Mouse (Mus musculus) forebrain, embryonic 15.5 days (tissue): ENCODE data around the gene Jagn1. TPM values are rescaled to one million over a fixed set of nuclear protein-coding genes. Genes with fewer than 3 reads are reported as not detected.

Experiments used
- ATAC-seq: fragments of 200-750 bp; cut with Nextera tagmentation; replicated peaks from 2 replicates; pipeline ENCODE4 v1.8.0; 2017; ENCODE audit warnings: mild to moderate bottlenecking, moderate TSS enrichment, moderate library complexity
- H3K27ac ChIP-seq: fragments of 300-500 bp; sonication (generic); replicated peaks from 2 replicates; pipeline ENCODE4 v1.5.1; 2015; ENCODE audit warnings: mild to moderate bottlenecking, inconsistent platforms
- H3K27me3 ChIP-seq: fragments of 300-500 bp; sonication (generic); 2 replicates; pipeline ENCODE4 v1.6.1; 2015; ENCODE audit warnings: inconsistent platforms
- H3K36me3 ChIP-seq: fragments of 300-500 bp; sonication (generic); 2 replicates; pipeline ENCODE4 v1.6.1; 2015; ENCODE audit warnings: mild to moderate bottlenecking, inconsistent platforms
- H3K4me1 ChIP-seq: fragments of 300-500 bp; sonication (generic); 2 replicates; pipeline ENCODE4 v1.6.1; 2015; ENCODE audit warnings: inconsistent platforms
- H3K4me2 ChIP-seq: fragments of 300-500 bp; sonication (generic); replicated peaks from 2 replicates; pipeline ENCODE4 v1.6.1; 2015; ENCODE audit warnings: mild to moderate bottlenecking, inconsistent platforms
- H3K4me3 ChIP-seq: fragments of 300-500 bp; sonication (generic); 2 replicates; pipeline ENCODE4 v1.5.1; 2015; ENCODE audit warnings: mild to moderate bottlenecking, inconsistent platforms
- H3K9ac ChIP-seq: fragments of 300-500 bp; sonication (generic); replicated peaks from 2 replicates; pipeline ENCODE4 v1.6.1; 2015; ENCODE audit warnings: mild to moderate bottlenecking, inconsistent platforms
- H3K9me3 ChIP-seq: fragments of 300-500 bp; sonication (generic); 2 replicates; pipeline ENCODE4 v1.6.1; 2016; ENCODE audit warnings: inconsistent platforms
- WGBS: fragments of 180-500 bp; shearing (Covaris S2); methylation state at CpG from one replicate; pipeline ENCODE4 v1.1.7; 2015; ENCODE audit warnings: mixed read lengths; 5-methylcytosine and 5-hydroxymethylcytosine counted together
- polyA plus RNA-seq: library from polyadenylated mRNA; unstranded; fragments of >200 nt; fragmentation: Nextera tagmentation; extraction: Ambion mirVana; gene quantifications from 2 replicates; pipeline ENCODE4 v1.2.1, GENCODE M21; 2015

Jagn1 gene
- polyA plus RNA-seq, 1 experiment from 2014 or later, result 89.2 TPM

DNA sequence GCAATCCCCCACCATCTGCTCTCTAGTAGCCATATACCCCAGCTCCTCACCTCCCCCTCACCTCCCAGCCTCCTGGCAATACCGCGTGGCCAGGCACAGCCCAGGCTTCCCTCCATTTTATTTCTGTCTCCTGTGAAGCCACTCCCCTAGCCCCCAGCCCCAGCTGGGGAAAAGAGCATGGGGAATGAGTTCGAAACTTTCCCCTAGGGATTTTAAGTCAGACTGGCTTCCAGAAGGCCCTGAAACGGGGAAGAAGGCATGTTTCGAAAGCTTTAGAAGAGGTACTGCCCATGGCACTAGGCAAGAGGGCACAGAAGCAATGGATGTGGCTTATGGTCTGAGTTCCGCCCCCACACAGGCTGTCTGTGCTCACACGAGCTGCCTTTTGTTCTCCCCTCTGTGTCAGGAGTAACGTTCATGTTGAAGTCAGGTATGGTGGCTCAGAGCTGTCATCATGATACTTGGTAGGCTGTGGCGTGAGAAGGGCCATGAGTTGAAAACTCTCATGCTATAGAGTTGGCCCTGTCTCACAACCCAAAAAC is 6.6 kb upstream of the Jagn1 start, which contains the start of gene Cidec:
Gene Cidec, minus strand, starts transcription at position 97 of the 542 bp plus-strand sequence.
- Histone ChIP-seq H3K27me3 (no peaks in the 10 kb centered on the region), H3K4me3 (no peak within 1 kb of the TSS), H3K4me1 (no peaks in the 10 kb centered on the region), H3K36me3 (no peaks in the 10 kb centered on the region), H3K4me2 (no peak within 1 kb of the TSS), H3K27ac (no peak within 1 kb of the TSS), H3K9ac (no peak within 1 kb of the TSS), H3K9me3 (no peaks in the 10 kb centered on the region)
- 82% methylated on average over 9 of the region's 9 CpGs for WGBS
- no peak for ATAC-seq

DNA sequence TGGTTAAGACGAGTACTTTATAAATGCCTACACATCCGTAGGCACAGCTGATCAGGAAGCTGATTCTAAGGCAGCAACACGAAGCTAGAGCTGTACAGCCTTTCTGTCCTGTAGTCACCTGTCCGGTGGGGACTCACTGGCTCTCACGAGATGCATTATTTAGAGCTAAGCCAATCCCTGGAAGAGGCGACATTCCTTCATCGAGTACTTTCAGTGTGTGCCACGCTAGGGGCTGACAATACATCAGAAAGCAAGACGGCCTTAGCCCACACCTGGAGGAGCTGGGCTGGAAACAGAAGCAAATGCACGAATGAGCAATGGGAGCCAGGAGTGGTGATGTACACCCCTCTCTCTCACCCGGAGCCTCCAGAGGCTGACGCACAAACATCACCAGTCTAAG is 5.2 kb upstream of the Jagn1 start:
- Histone ChIP-seq H3K9me3 (no peaks in the 10 kb centered on the region), H3K27ac (no peak overlapping the region), H3K4me1 (0 out of 2 replicates have a peak, but pooled peaks cover 3% of the 10 kb centered on the region), H3K27me3 (no peaks in the 10 kb centered on the region), H3K4me2 (no peak overlapping the region), H3K9ac (no peak overlapping the region), H3K36me3 (no peaks in the 10 kb centered on the region), H3K4me3 (no peak overlapping the region)
- ATAC-seq, result no peak
- 82% methylated on average over 12 of the region's 12 CpGs for WGBS

DNA sequence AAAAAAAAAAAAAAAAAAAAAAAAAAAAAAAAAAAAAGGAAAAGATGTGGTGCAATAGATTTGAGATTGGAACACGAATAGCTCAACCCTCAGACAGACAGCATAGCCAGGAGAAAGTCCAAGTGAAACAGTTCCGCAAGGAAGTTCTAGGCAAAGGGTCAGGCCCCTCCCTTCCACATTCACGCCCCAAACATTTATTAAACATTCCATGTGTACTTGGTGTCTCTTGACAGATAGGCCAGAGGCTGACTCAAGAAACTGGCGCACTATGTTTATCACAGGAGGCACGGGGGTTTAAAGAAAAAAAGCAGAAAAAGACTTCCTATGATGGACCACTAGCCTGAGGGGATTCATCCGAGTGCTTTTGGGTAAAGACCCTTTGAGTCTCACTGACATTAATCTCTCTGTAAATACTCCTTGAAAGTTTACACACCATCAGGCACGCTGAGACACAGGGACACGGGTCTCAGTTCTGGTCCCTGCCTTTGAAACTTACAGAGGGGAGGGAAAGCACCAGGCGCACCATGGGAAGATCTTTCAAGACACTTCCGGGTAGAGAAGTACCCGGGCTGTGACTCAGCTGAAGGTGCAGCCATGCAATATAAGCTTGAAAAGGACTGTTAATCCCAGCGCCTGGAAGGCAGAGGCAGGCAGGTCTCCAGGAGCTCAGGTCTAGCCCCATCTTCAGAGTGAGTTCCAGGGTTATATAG is 3.5 kb upstream of the Jagn1 start:
- Histone ChIP-seq H3K4me1 (peaks cover 14% of the 10 kb centered on the region), H3K4me2 (no peak overlapping the region), H3K4me3 (no peak overlapping the region), H3K9ac (no peak overlapping the region), H3K9me3 (no peaks in the 10 kb centered on the region), H3K27me3 (no peaks in the 10 kb centered on the region), H3K36me3 (no peaks in the 10 kb centered on the region), H3K27ac (no peak overlapping the region)
- ATAC-seq, result no peak
- 66% methylated on average over 12 of the region's 12 CpGs for WGBS

DNA sequence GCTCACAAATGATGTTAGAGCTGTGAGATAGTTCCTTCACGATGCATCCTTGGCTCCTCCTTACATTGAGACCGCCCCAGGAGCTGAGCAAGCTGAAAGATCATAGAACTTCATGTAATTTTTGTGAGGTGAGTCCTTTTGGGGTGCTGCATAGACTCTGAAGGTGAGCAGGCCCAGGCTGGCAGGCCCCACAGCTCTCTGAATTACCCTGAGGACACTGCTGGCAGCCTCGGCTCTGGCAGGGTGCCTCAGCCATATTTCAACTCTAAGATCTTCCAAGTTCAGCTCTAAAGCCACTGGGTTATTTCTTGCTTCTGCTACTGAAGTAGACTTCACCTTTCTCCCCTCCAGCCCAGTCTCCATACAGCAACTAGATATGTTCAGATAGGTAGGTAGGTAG is 1.7 kb upstream of the Jagn1 start:
- Histone ChIP-seq H3K4me1 (peaks cover 14% of the 10 kb centered on the region), H3K27me3 (no peaks in the 10 kb centered on the region), H3K9ac (no peak overlapping the region), H3K4me2 (no peak overlapping the region), H3K36me3 (no peaks in the 10 kb centered on the region), H3K9me3 (no peaks in the 10 kb centered on the region), H3K4me3 (no peak overlapping the region), H3K27ac (no peak overlapping the region)
- no peak for ATAC-seq
- 86% methylated on average over 3 of the region's 3 CpGs for WGBS

DNA sequence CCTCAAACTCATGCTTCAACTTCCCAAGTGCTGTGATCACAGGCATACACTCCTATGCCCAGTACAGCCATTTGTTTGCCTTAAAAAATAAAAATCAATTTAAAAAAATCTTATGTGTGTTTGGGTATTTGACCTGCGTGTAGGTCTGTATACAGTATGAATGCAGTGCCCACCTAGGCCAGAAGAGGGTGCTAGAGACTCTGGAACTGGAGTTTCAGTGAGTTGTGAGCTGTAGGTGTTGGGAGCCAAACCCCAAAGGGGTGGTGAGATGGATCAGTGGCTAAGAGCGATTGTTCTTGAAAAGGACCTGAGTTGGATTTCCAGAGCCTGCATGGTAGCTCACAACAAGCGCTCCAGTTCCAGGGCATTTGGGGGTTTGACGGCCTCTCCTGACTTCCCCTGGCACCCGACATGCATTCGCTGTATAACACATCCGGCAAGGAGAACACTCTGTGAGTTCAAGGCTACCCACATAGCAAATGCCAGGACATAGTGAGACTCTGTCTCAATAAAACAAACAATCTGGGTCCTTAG is 1.2 kb upstream of the Jagn1 start:
- no peaks in the 10 kb centered on the region for H3K27me3 ChIP-seq
- ATAC-seq, result no peak; the same call in 1 of the 2 replicates
- H3K4me1 ChIP-seq, result peaks cover 14% of the 10 kb centered on the region
- H3K27ac ChIP-seq, result no peak overlapping the region
- H3K36me3 ChIP-seq, result no peaks in the 10 kb centered on the region
- WGBS, result 55% methylated on average over 7 of the region's 7 CpGs
- H3K4me3 ChIP-seq, result no peak overlapping the region
- no peaks in the 10 kb centered on the region for H3K9me3 ChIP-seq
- no peak overlapping the region for H3K9ac ChIP-seq
- H3K4me2 ChIP-seq, result no peak overlapping the region

DNA sequence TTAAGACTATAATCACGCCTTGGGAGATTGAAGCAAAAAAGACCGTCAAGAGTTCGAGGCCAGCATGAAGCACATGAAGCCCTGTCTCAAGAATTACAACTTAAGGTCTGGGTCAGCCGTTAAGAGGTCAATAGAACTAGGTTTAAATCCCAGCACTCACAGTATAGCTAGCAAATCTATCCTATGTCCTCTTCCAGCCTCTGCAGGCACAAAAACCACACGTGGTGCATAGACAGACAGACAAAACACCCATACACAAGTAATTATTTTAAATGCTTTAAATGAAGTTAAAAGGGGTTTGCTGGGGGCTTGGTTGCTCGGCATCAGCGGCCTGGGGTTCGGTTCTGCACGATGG is 305 bp upstream of the Jagn1 start:
- WGBS, result 41% methylated on average over 9 of the region's 9 CpGs
- Histone ChIP-seq H3K27me3 (no peaks in the 10 kb centered on the region), H3K9ac (peak overlapping the region; percentile 81), H3K4me2 (peak overlapping the region; percentile 81), H3K36me3 (peaks cover 5% of the 10 kb centered on the region), H3K9me3 (no peaks in the 10 kb centered on the region), H3K27ac (peak overlapping the region; percentile 75), H3K4me1 (peaks cover 14% of the 10 kb centered on the region), H3K4me3 (peak overlapping the region; percentile 93)
- peak; percentile 56 for ATAC-seq

DNA sequence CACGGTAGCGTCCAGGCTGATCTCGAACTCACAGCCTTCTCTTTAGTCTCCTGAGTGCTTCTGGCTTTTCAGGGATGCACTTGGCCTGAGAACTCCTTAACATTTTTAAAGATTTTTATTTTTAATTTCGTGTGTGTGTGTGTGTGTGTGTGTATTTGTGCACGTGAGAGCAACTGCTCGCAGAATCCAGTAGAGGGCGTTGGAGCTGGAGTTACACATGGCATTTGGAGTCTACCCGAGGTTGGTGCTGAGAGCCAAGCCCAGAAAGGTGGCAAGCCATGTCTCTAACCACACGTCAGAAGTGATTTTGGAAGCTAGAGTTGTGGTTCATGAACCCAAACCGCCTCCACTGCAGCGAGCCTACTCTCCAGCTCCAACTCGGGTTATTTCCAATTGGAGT is 722 bp downstream of the Jagn1 start:
- H3K9me3 ChIP-seq, result no peaks in the 10 kb centered on the region
- no peak overlapping the region for H3K27ac ChIP-seq
- peaks cover 16% of the 10 kb centered on the region for H3K36me3 ChIP-seq

DNA sequence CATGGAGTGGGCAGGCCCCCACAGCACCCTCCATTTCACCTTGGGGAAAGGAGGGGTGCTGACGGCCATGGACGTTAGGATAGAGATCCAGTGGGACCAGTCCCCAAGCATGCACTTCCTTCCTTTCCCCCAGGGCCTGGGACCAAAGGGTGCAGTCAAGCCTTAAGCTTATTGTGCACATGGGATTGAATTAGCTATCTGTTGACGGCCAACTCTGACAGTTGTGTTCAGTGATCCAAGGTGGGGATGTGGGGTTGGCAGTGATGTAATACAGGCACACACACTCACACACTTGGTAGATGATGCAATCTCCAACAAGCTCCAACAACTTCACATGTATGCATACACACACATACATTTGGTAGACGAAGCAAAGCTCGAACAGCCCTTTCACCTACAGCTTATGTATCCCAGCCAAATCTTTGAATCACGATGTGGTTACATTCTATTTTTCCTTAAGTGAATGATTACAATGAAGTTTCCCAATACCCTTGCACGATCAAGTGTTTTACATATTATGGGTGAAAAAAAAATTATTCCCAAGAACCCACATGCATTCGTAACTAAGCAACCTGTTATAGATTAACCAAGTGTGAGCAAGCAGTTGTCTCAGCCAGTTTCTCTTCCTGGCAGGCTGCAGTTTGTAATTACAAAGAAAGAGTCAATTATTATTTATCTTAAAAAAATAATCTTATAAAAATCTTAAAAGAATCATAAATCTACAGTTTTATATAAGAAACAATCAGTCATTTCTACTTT is 2.0 kb downstream of the Jagn1 start:
- peaks cover 23% of the 10 kb centered on the region for H3K4me1 ChIP-seq
- H3K27me3 ChIP-seq, result no peaks in the 10 kb centered on the region
- no peaks in the 10 kb centered on the region for H3K9me3 ChIP-seq
- WGBS, result 83% methylated on average over 8 of the region's 8 CpGs
- no peak overlapping the region for H3K4me2 ChIP-seq
- H3K4me3 ChIP-seq, result no peak overlapping the region
- no peak overlapping the region for H3K9ac ChIP-seq
- no peak overlapping the region for H3K27ac ChIP-seq
- ATAC-seq, result no peak
- H3K36me3 ChIP-seq, result peaks cover 26% of the 10 kb centered on the region

More for the DNA sequence above, 722 bp downstream of the Jagn1 start:
- peak overlapping the region; percentile 93 for H3K4me3 ChIP-seq
- peak overlapping the region; percentile 81 for H3K4me2 ChIP-seq
- H3K27me3 ChIP-seq, result no peaks in the 10 kb centered on the region
- peak overlapping the region; percentile 81 for H3K9ac ChIP-seq
- peaks cover 23% of the 10 kb centered on the region for H3K4me1 ChIP-seq
- no peak for ATAC-seq
- WGBS, result 49% methylated on average over 12 of the region's 12 CpGs

DNA sequence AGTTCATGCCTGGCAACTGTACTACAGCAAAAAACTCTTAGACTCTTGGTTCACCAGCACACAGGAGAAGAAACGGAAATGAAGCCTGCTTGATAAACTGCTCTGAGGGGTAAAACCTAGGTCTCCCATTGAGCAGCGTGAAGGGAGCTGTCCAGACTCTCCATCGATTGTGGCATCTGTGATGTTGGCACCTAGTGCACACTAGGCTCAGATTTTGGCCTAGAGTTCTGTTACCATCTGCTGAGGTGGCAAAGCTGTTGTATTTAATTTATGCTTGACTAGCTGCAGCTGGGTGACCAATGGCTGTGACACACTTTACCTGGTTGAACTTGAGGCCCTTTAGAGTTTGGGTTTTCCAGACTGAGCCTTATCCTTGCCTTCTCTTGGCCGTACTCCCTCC is 5.3 kb downstream of the Jagn1 start:
- Histone ChIP-seq H3K9ac (no peak overlapping the region), H3K36me3 (peaks cover 26% of the 10 kb centered on the region), H3K4me3 (no peak overlapping the region), H3K9me3 (no peaks in the 10 kb centered on the region), H3K27me3 (no peaks in the 10 kb centered on the region), H3K27ac (no peak overlapping the region; the same call in 1 of the 2 replicates), H3K4me1 (peaks cover 25% of the 10 kb centered on the region), H3K4me2 (no peak overlapping the region)
- 77% methylated on average over 4 of the region's 4 CpGs for WGBS
- ATAC-seq, result no peak

DNA sequence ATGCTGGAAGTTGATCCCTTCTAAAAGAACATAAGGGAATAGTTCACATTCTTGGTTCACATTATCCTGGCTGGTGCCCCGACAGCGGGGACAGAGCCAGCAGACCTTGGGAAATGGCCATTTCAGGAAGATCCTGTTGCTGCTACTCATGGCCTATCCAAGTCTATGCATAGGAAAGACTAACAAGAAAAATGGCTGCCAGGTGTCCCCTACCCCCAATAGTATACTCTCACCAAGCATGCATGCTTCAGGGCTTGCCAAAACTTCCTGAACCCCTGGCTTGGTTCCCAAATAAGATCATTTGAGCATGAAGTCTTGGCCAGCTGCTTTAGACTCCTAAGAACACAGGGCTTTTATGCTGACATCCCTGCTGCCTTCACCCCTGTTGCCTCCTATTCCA is 9.5 kb downstream of the Jagn1 start:
- Histone ChIP-seq H3K9ac (no peak overlapping the region), H3K4me1 (peaks cover 16% of the 10 kb centered on the region), H3K27me3 (no peaks in the 10 kb centered on the region), H3K36me3 (peaks cover 23% of the 10 kb centered on the region), H3K27ac (no peak overlapping the region), H3K9me3 (no peaks in the 10 kb centered on the region), H3K4me2 (no peak overlapping the region), H3K4me3 (no peak overlapping the region)
- 70% methylated on average over 2 of the region's 2 CpGs for WGBS
- no peak; the same call in 1 of the 2 replicates for ATAC-seq

DNA sequence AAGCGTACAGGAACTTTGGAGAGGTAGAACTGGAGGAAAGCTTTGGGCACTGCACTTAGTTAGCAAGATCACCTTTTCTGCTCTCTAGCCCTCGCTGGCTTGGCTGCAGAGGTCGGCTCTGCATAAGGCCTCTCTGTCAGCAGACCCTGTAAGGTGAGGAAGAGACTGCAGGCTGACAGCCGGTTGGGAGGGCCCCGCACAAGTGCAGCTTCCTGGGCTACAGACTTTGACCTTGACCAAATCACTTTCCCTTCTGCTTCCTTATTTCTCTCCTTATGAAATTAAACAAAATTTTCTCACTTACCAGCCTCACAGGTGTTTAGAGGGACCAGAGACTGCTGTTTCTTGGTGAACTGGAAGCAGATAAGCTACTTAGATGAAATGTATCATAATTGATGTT is 12.6 kb downstream of the Jagn1 start:
- WGBS, result 74% methylated on average over 5 of the region's 5 CpGs
- H3K4me2 ChIP-seq, result no peak overlapping the region
- no peak for ATAC-seq
- H3K9ac ChIP-seq, result no peak overlapping the region
- no peak overlapping the region for H3K4me3 ChIP-seq
- peaks cover 7% of the 10 kb centered on the region for H3K4me1 ChIP-seq
- no peaks in the 10 kb centered on the region for H3K9me3 ChIP-seq
- H3K36me3 ChIP-seq, result no peaks in the 10 kb centered on the region
- H3K27ac ChIP-seq, result no peak overlapping the region
- H3K27me3 ChIP-seq, result no peaks in the 10 kb centered on the region

DNA sequence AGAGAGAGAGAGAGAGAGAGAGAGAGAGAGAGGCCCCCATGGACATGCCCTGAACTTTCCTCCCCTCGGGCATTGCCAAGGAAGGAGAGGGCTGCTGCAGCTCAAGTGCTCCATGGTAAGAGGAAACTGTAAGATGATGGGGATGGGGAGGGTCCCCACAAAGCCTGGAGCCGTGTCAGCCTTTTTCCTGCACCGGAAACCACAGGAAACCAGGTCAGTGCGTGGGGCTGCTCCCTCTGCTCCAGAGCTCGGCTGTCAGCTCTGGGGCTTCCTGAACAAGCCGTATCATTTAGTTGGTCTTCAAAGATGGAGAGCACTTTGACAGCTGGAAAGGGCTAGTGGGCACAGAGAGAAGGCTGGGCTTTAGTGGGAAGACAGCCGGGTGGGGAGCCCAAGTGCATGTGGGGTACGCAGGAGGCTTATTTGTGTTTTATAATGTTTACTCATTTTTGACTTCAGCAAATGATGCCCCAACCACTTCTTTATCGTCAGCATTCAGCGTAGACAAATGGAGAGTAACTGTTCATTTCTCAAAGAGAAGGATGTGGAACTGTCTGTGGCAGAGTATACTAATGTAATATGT is 15.7 kb downstream of the Jagn1 start, which contains the start of gene Il17re:
Gene Il17re, plus strand, starts transcription at position 533 of the 583 bp plus-strand sequence.
- Histone ChIP-seq H3K4me2 (no peak within 1 kb of the TSS), H3K9ac (no peak within 1 kb of the TSS), H3K27ac (no peak within 1 kb of the TSS), H3K4me1 (no peaks in the 10 kb centered on the region), H3K9me3 (no peaks in the 10 kb centered on the region), H3K4me3 (no peak within 1 kb of the TSS), H3K36me3 (no peaks in the 10 kb centered on the region), H3K27me3 (no peaks in the 10 kb centered on the region)
- 76% methylated on average over 10 of the region's 10 CpGs for WGBS
- no peak for ATAC-seq
